Mouse (Mus musculus) intestine, embryonic 14.5 days (tissue): ENCODE results near the gene E130114P18Rik. TPM values are rescaled to one million over a fixed set of nuclear protein-coding genes. Genes with fewer than 3 reads are reported as not detected.

Source experiments
- ATAC-seq: fragments of 200-750 bp; cut with Nextera tagmentation; replicated peaks from 2 replicates; pipeline ENCODE4 v1.8.0; 2017; ENCODE audit warnings: low read depth, moderate number of reproducible peaks, moderate TSS enrichment, moderate library complexity; ENCODE audit not compliant: low FRiP score, low TSS enrichment
- DNase-seq: peaks from one replicate; pipeline ENCODE4 v3.0.0-alpha.2; 2018; ENCODE audit warnings: low spot score
- H3K27ac ChIP-seq: fragments of 300-500 bp; sonication (generic); 2 replicates; pipeline ENCODE4 v1.5.1; 2014; ENCODE audit warnings: low read depth, mild to moderate bottlenecking, control low read depth
- H3K27me3 ChIP-seq: fragments of 300-500 bp; sonication (generic); replicated peaks from 2 replicates; pipeline ENCODE4 v1.6.1; 2014; ENCODE audit warnings: low read length, control low read depth; ENCODE audit not compliant: control insufficient read depth, insufficient read depth
- H3K36me3 ChIP-seq: fragments of 300-500 bp; sonication (generic); 2 replicates; pipeline ENCODE4 v1.6.1; 2014; ENCODE audit warnings: low read length, control low read depth; ENCODE audit not compliant: control insufficient read depth, insufficient read depth
- H3K4me1 ChIP-seq: fragments of 300-500 bp; sonication (generic); replicated peaks from 2 replicates; pipeline ENCODE4 v1.6.1; 2014; ENCODE audit warnings: low read length, control low read depth, mixed read lengths; ENCODE audit not compliant: control insufficient read depth, insufficient read depth
- H3K4me2 ChIP-seq: fragments of 300-500 bp; sonication (generic); 2 replicates; pipeline ENCODE4 v1.6.1; 2014; ENCODE audit warnings: low read length
- H3K4me3 ChIP-seq: fragments of 300-500 bp; sonication (generic); 2 replicates; pipeline ENCODE4 v1.5.1; 2014; ENCODE audit warnings: low read depth, low read length, control low read depth, mixed read lengths
- H3K9ac ChIP-seq: fragments of 300-500 bp; sonication (generic); 2 replicates; pipeline ENCODE4 v1.6.1; 2014; ENCODE audit warnings: mild to moderate bottlenecking, low read length
- H3K9me3 ChIP-seq: fragments of 300-500 bp; sonication (generic); 2 replicates; pipeline ENCODE4 v1.6.1; 2016; ENCODE audit warnings: low read length, control low read depth; ENCODE audit not compliant: control insufficient read depth
- WGBS: fragments of 180-500 bp; shearing (Covaris S2); extraction: QIAGEN DNeasy Blood & Tissue Kit; methylation state at CpG from one replicate; pipeline ENCODE4 v1.1.7; 2014; 5-methylcytosine and 5-hydroxymethylcytosine counted together
- polyA plus RNA-seq: library from polyadenylated mRNA; unstranded; fragments of >200 nt; fragmentation: Nextera tagmentation; extraction: Ambion mirVana; gene quantifications from 2 replicates; pipeline ENCODE4 v1.2.1, GENCODE M21; 2014

E130114P18Rik gene
- polyA plus RNA-seq, result 5.2 and 8.0 TPM in 2 replicates

DNA sequence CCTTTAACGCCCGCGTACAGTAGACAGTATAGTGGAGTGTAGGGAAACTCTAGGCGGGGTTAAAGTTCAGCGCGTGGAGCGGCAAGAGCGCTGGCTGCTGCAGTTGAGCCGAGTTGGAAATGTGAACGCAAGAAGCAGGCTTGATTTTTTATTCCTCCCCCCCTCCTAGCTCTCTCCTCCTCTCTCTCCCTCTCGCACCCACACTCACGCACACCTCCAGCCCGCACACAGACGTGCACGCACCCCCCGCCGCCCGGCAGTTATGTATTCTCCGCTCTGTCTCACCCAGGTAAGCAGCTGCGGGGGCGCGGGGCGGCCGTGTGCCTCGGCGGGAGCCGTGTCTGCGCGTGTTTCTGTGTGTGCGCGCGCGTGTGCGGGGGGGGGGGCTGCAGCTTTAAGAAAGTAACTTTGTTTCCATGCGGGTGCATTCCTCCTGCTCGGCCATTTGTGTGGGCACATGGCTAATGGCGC lies at the start of gene E130114P18Rik:
Gene E130114P18Rik (minus strand): TSS at position 373 of the 471 bp plus-strand sequence.
- Histone ChIP-seq H3K36me3 (no peaks in the 10 kb centered on the region), H3K4me2 (peak within 1 kb of the TSS; percentile 79), H3K9me3 (no peaks in the 10 kb centered on the region), H3K27ac (peak within 1 kb of the TSS; percentile 92), H3K9ac (peak within 1 kb of the TSS; percentile 99), H3K27me3 (no peaks in the 10 kb centered on the region), H3K4me1 (peaks cover 17% of the 10 kb centered on the region), H3K4me3 (peak within 1 kb of the TSS; percentile 82)
- under 1% methylated on average over 35 of the region's 37 CpGs for WGBS
- ATAC-seq (peak; percentile 65), DNase-seq (peak; percentile 82)

DNA sequence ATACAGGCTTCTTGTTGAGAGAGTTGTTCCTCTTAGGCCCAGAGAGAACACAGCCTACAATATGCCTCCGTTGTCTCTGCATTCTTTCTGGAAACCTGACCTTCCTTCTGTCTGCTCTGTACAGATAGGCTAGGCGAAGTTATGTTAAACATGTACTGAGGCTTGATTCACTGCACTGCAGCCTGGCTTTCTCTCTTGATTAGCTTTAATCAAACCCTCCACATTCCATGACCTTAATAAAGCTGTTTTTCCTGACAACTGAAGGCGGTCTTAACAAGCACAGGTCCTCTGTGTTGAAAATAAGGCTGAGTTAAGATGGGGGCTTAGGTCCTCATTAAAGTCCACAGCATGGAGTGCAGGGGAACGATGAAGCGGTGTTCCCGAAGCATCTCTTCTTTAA lies 49.2 kb upstream of the E130114P18Rik start:
- H3K4me1 ChIP-seq, result no peaks in the 10 kb centered on the region; the same call in 1 of the 2 replicates
- H3K9ac ChIP-seq, result no peak overlapping the region
- no peak overlapping the region for H3K4me2 ChIP-seq
- no peaks in the 10 kb centered on the region for H3K9me3 ChIP-seq
- no peak overlapping the region for H3K27ac ChIP-seq
- ATAC-seq (no peak), DNase-seq (no peak)
- 0 out of 2 replicates have a peak, but pooled peaks cover 2% of the 10 kb centered on the region for H3K36me3 ChIP-seq
- H3K27me3 ChIP-seq, result no peaks in the 10 kb centered on the region
- no peak overlapping the region for H3K4me3 ChIP-seq
- 64% methylated on average over 6 of the region's 6 CpGs for WGBS

DNA sequence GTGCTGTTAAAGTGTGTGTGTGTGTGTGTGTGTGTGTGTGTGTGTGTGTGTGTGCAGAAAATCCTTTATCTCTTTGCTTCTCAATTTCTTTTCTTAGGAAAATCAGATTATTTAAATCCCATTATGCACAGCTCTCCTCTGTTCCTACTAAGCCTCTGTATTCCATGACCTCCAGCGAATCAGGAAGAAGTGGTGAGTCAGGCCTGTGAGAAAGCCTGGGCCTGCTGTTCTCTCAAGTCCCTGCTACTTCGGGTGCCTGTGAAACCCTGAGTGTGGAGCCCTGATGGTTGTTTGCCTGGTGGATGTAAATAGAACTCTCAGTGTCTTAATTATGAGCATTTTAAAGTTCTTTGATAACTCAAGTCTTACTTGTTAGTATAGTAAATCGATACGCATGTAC lies 48.0 kb upstream of the E130114P18Rik start:
- H3K27ac ChIP-seq, result no peak overlapping the region
- H3K9me3 ChIP-seq, result no peaks in the 10 kb centered on the region
- ATAC-seq (no peak), DNase-seq (peak; percentile 25)
- H3K36me3 ChIP-seq, result no peaks in the 10 kb centered on the region
- H3K4me1 ChIP-seq, result no peaks in the 10 kb centered on the region; the same call in 1 of the 2 replicates
- WGBS, result 73% methylated on average over 4 of the region's 4 CpGs
- no peak overlapping the region for H3K4me2 ChIP-seq
- no peak overlapping the region for H3K9ac ChIP-seq
- no peaks in the 10 kb centered on the region for H3K27me3 ChIP-seq
- H3K4me3 ChIP-seq, result no peak overlapping the region

DNA sequence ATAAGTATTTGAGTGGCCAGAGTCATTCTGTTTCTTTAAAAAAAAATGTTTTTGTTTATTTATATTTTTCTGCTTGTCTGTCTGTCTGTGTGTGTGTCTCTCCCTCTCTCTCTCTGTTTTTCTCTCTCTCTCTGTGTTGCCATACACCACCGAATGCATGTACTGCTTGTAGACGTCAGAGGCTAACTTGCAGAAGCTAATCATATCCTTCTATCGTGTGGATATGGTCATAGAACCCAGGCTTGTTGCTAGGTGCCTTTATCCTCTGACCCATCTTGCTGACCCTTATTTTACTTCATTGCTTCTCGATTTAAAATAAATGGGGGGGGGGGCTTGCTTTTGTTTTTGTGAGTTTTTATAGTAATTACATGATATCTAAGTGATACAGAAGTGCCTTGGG lies 47.6 kb upstream of the E130114P18Rik start:
- no peak overlapping the region for H3K27ac ChIP-seq
- H3K4me1 ChIP-seq, result no peaks in the 10 kb centered on the region; the same call in 1 of the 2 replicates
- H3K9me3 ChIP-seq, result no peaks in the 10 kb centered on the region
- H3K9ac ChIP-seq, result no peak overlapping the region
- no peak overlapping the region for H3K4me3 ChIP-seq
- H3K36me3 ChIP-seq, result no peaks in the 10 kb centered on the region
- DNase-seq (peak; percentile 12), ATAC-seq (no peak)
- WGBS, result 75% methylated on average over 4 of the region's 4 CpGs
- no peak overlapping the region for H3K4me2 ChIP-seq
- H3K27me3 ChIP-seq, result no peaks in the 10 kb centered on the region

DNA sequence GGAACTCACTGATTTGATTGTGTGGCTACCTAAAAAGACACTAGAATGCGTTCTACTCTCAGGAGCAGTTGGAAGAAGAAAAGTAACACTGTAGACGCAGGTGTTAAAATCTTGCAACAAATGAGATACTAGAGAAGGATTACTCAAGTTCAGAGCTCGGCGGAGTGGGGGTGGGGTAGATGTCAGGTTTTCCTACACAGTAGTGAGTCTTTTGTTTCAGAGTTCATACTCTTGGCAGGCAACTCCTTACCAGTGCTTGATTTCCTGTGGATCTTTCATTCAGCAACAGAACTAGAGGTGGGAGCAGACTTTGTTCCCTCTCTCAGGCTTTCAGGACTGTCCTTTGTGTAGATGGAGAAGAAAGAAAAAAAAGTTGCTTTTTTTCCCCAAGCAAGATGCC lies 46.6 kb upstream of the E130114P18Rik start:
- Histone ChIP-seq H3K9ac (no peak overlapping the region), H3K4me3 (no peak overlapping the region), H3K4me1 (no peaks in the 10 kb centered on the region), H3K27me3 (no peaks in the 10 kb centered on the region), H3K36me3 (no peaks in the 10 kb centered on the region), H3K9me3 (no peaks in the 10 kb centered on the region), H3K27ac (no peak overlapping the region), H3K4me2 (no peak overlapping the region)
- 73% methylated on average over 4 of the region's 4 CpGs for WGBS
- ATAC-seq (no peak), DNase-seq (peak; percentile 31)

DNA sequence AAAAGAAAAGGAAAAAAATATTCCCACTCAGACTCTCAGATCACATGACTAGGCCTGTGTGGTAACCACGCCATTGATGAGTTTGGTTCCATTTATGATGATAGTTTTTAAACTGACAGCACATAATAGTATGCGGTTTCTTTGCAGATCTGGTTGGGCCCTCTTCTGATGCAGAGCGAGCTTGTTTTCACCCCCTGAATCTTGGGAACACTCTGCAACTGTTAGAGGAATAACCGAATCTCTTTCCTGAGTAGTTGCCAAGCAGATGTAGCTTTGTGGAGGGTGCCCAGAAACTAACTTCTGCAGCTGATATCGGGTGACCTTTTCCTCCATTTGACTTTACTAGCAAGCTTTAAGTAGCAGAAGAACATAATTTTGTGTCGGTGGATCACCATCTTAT lies 45.6 kb upstream of the E130114P18Rik start:
- H3K9ac ChIP-seq, result no peak overlapping the region
- H3K27ac ChIP-seq, result no peak overlapping the region
- H3K9me3 ChIP-seq, result no peaks in the 10 kb centered on the region
- H3K36me3 ChIP-seq, result no peaks in the 10 kb centered on the region
- H3K4me2 ChIP-seq, result no peak overlapping the region
- H3K27me3 ChIP-seq, result no peaks in the 10 kb centered on the region
- ATAC-seq (no peak), DNase-seq (peak; percentile 27)
- WGBS, result 89% methylated on average over 6 of the region's 6 CpGs
- no peaks in the 10 kb centered on the region for H3K4me1 ChIP-seq
- H3K4me3 ChIP-seq, result no peak overlapping the region

DNA sequence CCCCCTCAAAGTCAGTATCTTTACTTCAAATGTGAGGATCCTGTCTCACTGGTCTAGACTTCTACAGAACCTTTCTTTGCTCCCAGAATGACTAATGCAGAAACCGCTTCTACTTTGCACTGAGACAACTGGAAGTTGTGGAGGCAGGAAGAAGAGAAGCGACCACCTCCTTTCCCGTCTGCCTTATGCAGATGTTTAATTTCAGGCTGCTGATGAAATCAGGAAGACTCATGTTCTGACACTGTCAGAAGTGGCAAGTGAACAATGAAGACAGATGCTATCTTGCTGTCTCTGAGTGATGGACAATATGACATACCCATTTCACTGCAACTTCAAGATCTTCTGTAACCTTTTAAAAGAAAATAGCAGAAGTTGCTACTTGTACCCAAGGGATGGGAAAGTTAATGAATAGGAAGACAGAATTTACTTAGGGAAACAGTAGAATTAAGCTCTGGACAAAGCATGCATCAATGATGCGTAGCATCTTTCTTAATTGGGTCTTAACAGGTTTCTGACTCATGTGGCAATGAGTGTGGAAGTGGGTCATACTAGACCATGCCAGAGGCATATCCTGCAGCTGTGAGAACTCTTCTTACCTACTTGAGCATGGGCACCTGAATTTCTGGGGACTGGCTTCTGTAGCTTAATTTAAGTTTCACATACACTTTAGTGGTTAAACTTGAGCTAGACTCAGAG lies 43.8 kb upstream of the E130114P18Rik start:
- ATAC-seq (no peak), DNase-seq (peak; percentile 33)
- Histone ChIP-seq H3K4me2 (no peak overlapping the region), H3K27ac (no peak overlapping the region), H3K9me3 (no peaks in the 10 kb centered on the region), H3K4me1 (no peaks in the 10 kb centered on the region), H3K36me3 (no peaks in the 10 kb centered on the region), H3K27me3 (no peaks in the 10 kb centered on the region), H3K9ac (no peak overlapping the region), H3K4me3 (no peak overlapping the region)
- WGBS, result 81% methylated on average over 4 of the region's 4 CpGs

DNA sequence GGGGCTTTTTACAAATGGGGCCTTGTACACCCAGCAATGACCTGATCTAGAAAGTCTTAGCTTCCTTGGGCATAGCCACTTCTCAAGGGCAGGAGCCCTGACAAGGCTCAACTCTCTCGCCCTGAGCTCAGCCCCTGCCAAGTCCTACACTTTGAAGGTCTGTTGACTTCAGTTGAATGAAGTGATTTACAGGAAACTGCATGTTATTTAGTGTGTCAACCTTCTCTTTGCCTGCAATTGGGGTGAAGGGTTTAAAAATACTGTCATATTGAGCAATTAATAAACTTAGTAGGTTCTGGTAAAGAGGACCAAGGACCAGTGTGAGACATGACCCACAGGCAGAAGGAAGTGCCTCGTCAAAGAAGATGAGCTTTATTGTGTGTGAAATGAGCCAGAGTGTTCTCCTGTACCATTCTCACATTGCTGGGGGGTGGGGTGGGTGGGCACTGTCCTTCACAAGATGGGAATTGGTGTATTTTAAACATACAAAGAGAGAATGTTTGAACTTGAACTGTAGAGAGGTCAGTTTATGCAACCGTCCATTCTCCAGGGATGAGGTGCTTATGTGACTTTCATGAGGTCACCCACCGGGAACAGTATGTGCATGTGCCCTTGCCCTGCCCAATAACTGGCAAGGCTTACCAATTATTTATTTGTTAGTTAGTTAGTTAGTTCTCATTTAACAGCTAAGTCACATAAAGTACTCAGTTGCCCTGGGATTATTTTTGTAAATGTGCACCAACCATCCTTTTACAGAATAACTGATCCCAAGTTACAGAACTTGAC lies 42.8 kb upstream of the E130114P18Rik start:
- DNase-seq, result peak; percentile 41
- Histone ChIP-seq H3K4me2 (no peak overlapping the region), H3K36me3 (no peaks in the 10 kb centered on the region), H3K27me3 (no peaks in the 10 kb centered on the region), H3K9ac (no peak overlapping the region), H3K4me3 (no peak overlapping the region), H3K27ac (no peak overlapping the region), H3K9me3 (no peaks in the 10 kb centered on the region), H3K4me1 (no peaks in the 10 kb centered on the region)
- WGBS, result 60% methylated on average over 4 of the region's 4 CpGs
- no peak for ATAC-seq
